Mouse (Mus musculus) ES-E14 (cell line): ENCODE measurements around the gene Gm17617.

Experiments used
- HCFC1 ChIP-seq: IDR thresholded peaks from 2 replicates; pipeline ENCODE4 v1.6.1; 2012; ENCODE audit warnings: low read length, inconsistent platforms, borderline replicate concordance; ENCODE audit not compliant: insufficient read depth
- MAFK ChIP-seq: IDR thresholded peaks from 2 replicates; pipeline ENCODE4 v1.6.1; 2014; ENCODE audit warnings: mild to moderate bottlenecking, low read depth, low read length, inconsistent platforms; ENCODE audit not compliant: insufficient read depth
- ZC3H11A ChIP-seq: IDR thresholded peaks from 2 replicates; pipeline ENCODE4 v1.6.1; 2012; ENCODE audit warnings: low read depth, mild to moderate bottlenecking, inconsistent platforms, low read length, borderline replicate concordance
- ZNF384 ChIP-seq: IDR thresholded peaks from 2 replicates; pipeline ENCODE4 v1.6.1; 2012; ENCODE audit warnings: low read depth, low read length, inconsistent platforms

- TF ChIP-seq ZNF384 (no peak), MAFK (no peak), HCFC1 (no peak), ZC3H11A (no peak)
Measured at GRCm38 (mm10) chr13:55166806-55167725, 33.7 kb upstream of the Gm17617 start.
